13 mouse cellular contexts compared by ENCODE assay signal in genomic region chr7:97356253-97356652, GRCm38 (mm10). TPM values are rescaled to one million over a fixed set of nuclear protein-coding genes. Genes with fewer than 3 reads are reported as not detected.
DNase-seq lines count a peak whose midpoint lies in the region; ATAC-seq and TF ChIP-seq lines count a peak whose summit lies in the region.
"Had no signal": no experiment of that assay in that cellular context is flagged by ENCODE, and none has a peak within 500 bp of the region (broad histone marks: within the 10 kb centered on the region; RNA-seq: fewer than 3 reads in every experiment).

No protein-coding gene starts in this region.

- 64% methylated on average over 5 of the region's 5 CpGs for WGBS in heart, embryonic 16.5 days
- WGBS in spleen, adult 2 months = 69% methylated on average over 5 of the region's 5 CpGs
- 46% methylated on average over 5 of the region's 5 CpGs for WGBS in lung, embryonic 16.5 days
- WGBS in stomach, postnatal 0 days = 63% methylated on average over 5 of the region's 5 CpGs

- H3K4me3 ChIP-seq in heart, embryonic 16.5 days (ENCODE audit: low read length) = no peak overlapping the region
- H3K4me3 ChIP-seq in spleen, adult 2 months (ENCODE audit: extremely low read depth, insufficient read depth, insufficient read length) = no peak overlapping the region
- no peak overlapping the region for H3K4me3 ChIP-seq in lung, embryonic 16.5 days (ENCODE audit: low read length)
- no peak overlapping the region for H3K4me3 ChIP-seq in stomach, postnatal 0 days (ENCODE audit: low read depth, low read length)
- H3K4me3 ChIP-seq: embryonic facial prominence, embryonic 15.5 days; midbrain, embryonic 15.5 days had no signal

- H3K9ac ChIP-seq in heart, embryonic 16.5 days (ENCODE audit: low read length) = no peak overlapping the region
- H3K9ac ChIP-seq in lung, embryonic 16.5 days (ENCODE audit: low read length) = no peak overlapping the region
- H3K9ac ChIP-seq in stomach, postnatal 0 days (ENCODE audit: low read length) = no peak overlapping the region
- H3K9ac ChIP-seq: embryonic facial prominence, embryonic 15.5 days; liver, embryonic 14.5 days; midbrain, embryonic 15.5 days had no signal

- DNase-seq in heart, postnatal 4 days = no peak
- DNase-seq in spleen, adult 2 months (ENCODE audit: low read depth in 1 of 2, low spot score in 2 of 2) = no peak
- no peak for DNase-seq in spleen, adult 12 weeks (ENCODE audit: low spot score)
- DNase-seq in stomach, postnatal 0 days (ENCODE audit: low spot score) = peak; percentile 13
- DNase-seq in left cerebral cortex, postnatal 10 days (ENCODE audit: extremely low spot score in 1 of 2, low spot score in 2 of 2) = no peak
- DNase-seq: kidney, postnatal 4 days had no signal

- no peak for TF ChIP-seq CTCF in spleen, adult 2 months (IDR thresholded peaks at IDR 0.05; ENCODE audit: extremely low read depth, insufficient read depth, insufficient read length, insufficient replicate concordance)
- TF ChIP-seq CTCF in stomach, postnatal 0 days (IDR thresholded peaks at IDR 0.05; ENCODE audit: low read depth) = no peak

- no peak for ATAC-seq in heart, embryonic 16.5 days (replicated peaks; ENCODE audit: extremely low read depth, insufficient read depth, low FRiP score)
- 0 out of 2 replicates have a peak, but pooled peaks have one; percentile 15 for ATAC-seq in lung, embryonic 16.5 days (ENCODE audit: low read depth)
- no peak; the same call in 1 of the 2 replicates for ATAC-seq in stomach, postnatal 0 days (ENCODE audit: low FRiP score, low TSS enrichment)
- ATAC-seq: forebrain, embryonic 14.5 days; midbrain, embryonic 15.5 days; Patski had no signal

- no peak for TF ChIP-seq EP300 in stomach, postnatal 0 days (optimal IDR thresholded peaks at IDR 0.05)

- no peaks in the 10 kb centered on the region for H3K9me3 ChIP-seq in heart, embryonic 16.5 days (replicated peaks; ENCODE audit: control insufficient read depth, low read length)
- H3K9me3 ChIP-seq in lung, embryonic 16.5 days (ENCODE audit: control insufficient read depth, low read length) = no peaks in the 10 kb centered on the region
- no peaks in the 10 kb centered on the region for H3K9me3 ChIP-seq in stomach, postnatal 0 days (ENCODE audit: control insufficient read depth, low read length)
- H3K9me3 ChIP-seq: embryonic facial prominence, embryonic 15.5 days; midbrain, embryonic 15.5 days had no signal

- intact Hi-C loops in left cerebral cortex, postnatal 10 days (cut with DNase I) = no loop called here

- peaks cover 14% of the 10 kb centered on the region for H3K4me1 ChIP-seq in heart, embryonic 16.5 days (ENCODE audit: control insufficient read depth, insufficient read depth, low read length)
- H3K4me1 ChIP-seq in spleen, adult 2 months (ENCODE audit: control insufficient read depth, insufficient read depth, insufficient read length) = peaks cover 9% of the 10 kb centered on the region; the same call in 1 of the 2 replicates
- peaks cover 24% of the 10 kb centered on the region for H3K4me1 ChIP-seq in lung, embryonic 16.5 days (replicated peaks; ENCODE audit: control insufficient read depth, insufficient read depth, low read length)
- H3K4me1 ChIP-seq in stomach, postnatal 0 days (replicated peaks; ENCODE audit: control insufficient read depth, insufficient read depth) = no peaks in the 10 kb centered on the region
- H3K4me1 ChIP-seq: embryonic facial prominence, embryonic 15.5 days; midbrain, embryonic 15.5 days had no signal

- 0 out of 2 replicates have a peak overlapping the region, but pooled peaks have one; percentile 11 for H3K27ac ChIP-seq in heart, embryonic 16.5 days (ENCODE audit: low read length)
- peak overlapping the region; percentile 72 for H3K27ac ChIP-seq in spleen, adult 2 months (ENCODE audit: insufficient read depth, low read length)
- H3K27ac ChIP-seq in lung, embryonic 16.5 days (ENCODE audit: low read length) = peak overlapping the region; percentile 67
- H3K27ac ChIP-seq in stomach, postnatal 0 days (replicated peaks) = no peak overlapping the region
- H3K27ac ChIP-seq: embryonic facial prominence, embryonic 15.5 days; liver, embryonic 14.5 days; midbrain, embryonic 15.5 days had no signal

- no peak overlapping the region for H3K4me2 ChIP-seq in heart, embryonic 16.5 days (ENCODE audit: low read depth, low read length)
- H3K4me2 ChIP-seq in lung, embryonic 16.5 days (ENCODE audit: low read depth, low read length) = no peak overlapping the region
- no peak overlapping the region for H3K4me2 ChIP-seq in stomach, postnatal 0 days (replicated peaks; ENCODE audit: low read depth)
- H3K4me2 ChIP-seq: embryonic facial prominence, embryonic 15.5 days; midbrain, embryonic 15.5 days had no signal

- no peaks in the 10 kb centered on the region for H3K27me3 ChIP-seq in heart, embryonic 16.5 days (ENCODE audit: control insufficient read depth, insufficient read depth, low read length)
- no peaks in the 10 kb centered on the region for H3K27me3 ChIP-seq in spleen, adult 2 months (ENCODE audit: control insufficient read depth, insufficient read depth, low read length)
- H3K27me3 ChIP-seq in lung, embryonic 16.5 days (ENCODE audit: control insufficient read depth, insufficient read depth, low read depth, low read length) = no peaks in the 10 kb centered on the region
- H3K27me3 ChIP-seq in stomach, postnatal 0 days (ENCODE audit: control insufficient read depth, insufficient read depth, low read length) = no peaks in the 10 kb centered on the region
- H3K27me3 ChIP-seq: embryonic facial prominence, embryonic 15.5 days; midbrain, embryonic 15.5 days; Patski had no signal

- H3K36me3 ChIP-seq in heart, embryonic 16.5 days (ENCODE audit: control insufficient read depth, insufficient read depth) = no peaks in the 10 kb centered on the region
- H3K36me3 ChIP-seq in spleen, adult 2 months (ENCODE audit: control insufficient read depth, insufficient read depth, low read length) = no peaks in the 10 kb centered on the region
- no peaks in the 10 kb centered on the region for H3K36me3 ChIP-seq in lung, embryonic 16.5 days (ENCODE audit: control insufficient read depth, insufficient read depth, low read length)
- no peaks in the 10 kb centered on the region for H3K36me3 ChIP-seq in stomach, postnatal 0 days (ENCODE audit: control insufficient read depth, insufficient read depth, low read length)
- H3K36me3 ChIP-seq: embryonic facial prominence, embryonic 15.5 days; midbrain, embryonic 15.5 days had no signal

- no peak for TF ChIP-seq POLR2A in spleen, adult 2 months (IDR thresholded peaks at IDR 0.05; ENCODE audit: low read depth, low read length)

RNA-seq across cellular contexts. Expression of gene Alg8, which starts 15.2 kb away (rescaled TPM):
- 26.3 and 28.8 TPM in 2 replicates for polyA plus RNA-seq in heart, embryonic 16.5 days (2015; fragmentation: Nextera tagmentation; extraction: Ambion mirVana)
- total RNA-seq in heart, postnatal 4 days (2021) = 10 to 100 TPM; 12.5 to 13.4 TPM
- polyA plus RNA-seq in spleen, adult 2 months (2012; rRNA removed) = 7.4 and 9.0 TPM in 2 replicates
- polyA plus RNA-seq in lung, embryonic 16.5 days (2015; fragmentation: Nextera tagmentation; extraction: Ambion mirVana) = 42.4 and 44.3 TPM in 2 replicates
- polyA plus RNA-seq in stomach, postnatal 0 days (2015; fragmentation: Nextera tagmentation; extraction: Ambion mirVana) = 14.6 and 15.3 TPM in 2 replicates
- 10 to 100 TPM in 1 of 2 experiments, 1 to 10 TPM in 1; 9.5 to 12.2 TPM for total RNA-seq in left cerebral cortex, postnatal 10 days (2021)

RNA-seq across cellular contexts. Expression of gene Kctd21, which starts 24.1 kb away (rescaled TPM):
- polyA plus RNA-seq in heart, embryonic 16.5 days (2015; fragmentation: Nextera tagmentation; extraction: Ambion mirVana) = 3.8 and 4.1 TPM in 2 replicates
- 1 to 10 TPM in 1 of 2 experiments, under 1 TPM in 1; 0.92 to 1.1 TPM for total RNA-seq in heart, postnatal 4 days (2021)
- 2.7 and 2.8 TPM in 2 replicates for polyA plus RNA-seq in spleen, adult 2 months (2012; rRNA removed)
- 5.5 and 5.8 TPM in 2 replicates for polyA plus RNA-seq in lung, embryonic 16.5 days (2015; fragmentation: Nextera tagmentation; extraction: Ambion mirVana)
- polyA plus RNA-seq in stomach, postnatal 0 days (2015; fragmentation: Nextera tagmentation; extraction: Ambion mirVana) = 2.0 TPM in 2 replicates
- total RNA-seq in left cerebral cortex, postnatal 10 days (2021) = 1 to 10 TPM; 7.4 to 7.6 TPM

RNA-seq across cellular contexts. Expression of gene Usp35, which starts 24.4 kb away (rescaled TPM):
- polyA plus RNA-seq in heart, embryonic 16.5 days (2015; fragmentation: Nextera tagmentation; extraction: Ambion mirVana) = 1.1 and 1.2 TPM in 2 replicates
- total RNA-seq in heart, postnatal 4 days (2021) = 1 to 10 TPM in 1 of 2 experiments, under 1 TPM in 1; 0.60 to 1.5 TPM
- 8.5 and 9.8 TPM in 2 replicates for polyA plus RNA-seq in spleen, adult 2 months (2012; rRNA removed)
- 1.2 and 1.4 TPM in 2 replicates for polyA plus RNA-seq in lung, embryonic 16.5 days (2015; fragmentation: Nextera tagmentation; extraction: Ambion mirVana)
- 0.53 and 0.62 TPM in 2 replicates for polyA plus RNA-seq in stomach, postnatal 0 days (2015; fragmentation: Nextera tagmentation; extraction: Ambion mirVana)
- 10 to 100 TPM in 1 of 2 experiments, 1 to 10 TPM in 1; 9.7 to 12.0 TPM for total RNA-seq in left cerebral cortex, postnatal 10 days (2021)

RNA-seq across cellular contexts. Expression of gene Ndufc2, which starts 43.5 kb away (rescaled TPM):
- polyA plus RNA-seq in heart, embryonic 16.5 days (2015; fragmentation: Nextera tagmentation; extraction: Ambion mirVana) = 592 and 600 TPM in 2 replicates
- 100 to 1,000 TPM; 507 TPM for total RNA-seq in heart, postnatal 4 days (2021)
- polyA plus RNA-seq in spleen, adult 2 months (2012; rRNA removed) = 46.4 and 67.0 TPM in 2 replicates
- 350 and 370 TPM in 2 replicates for polyA plus RNA-seq in lung, embryonic 16.5 days (2015; fragmentation: Nextera tagmentation; extraction: Ambion mirVana)
- 415 and 439 TPM in 2 replicates for polyA plus RNA-seq in stomach, postnatal 0 days (2015; fragmentation: Nextera tagmentation; extraction: Ambion mirVana)
- 100 to 1,000 TPM; 254 to 277 TPM for total RNA-seq in left cerebral cortex, postnatal 10 days (2021)
